Mouse (Mus musculus) hindbrain, embryonic 10.5 days (tissue): ENCODE data around the gene Dok3. TPM values are rescaled to one million over a fixed set of nuclear protein-coding genes. Genes with fewer than 3 reads are reported as not detected.
"Not testable (repeated sequence)": the region's sequence is repeated elsewhere in the genome, so short reads cannot be mapped to it uniquely, and the experiment has no call there.

Source experiments
- DNase-seq: peaks from one replicate; pipeline ENCODE4 v3.0.0-alpha.2; 2017; ENCODE audit warnings: low spot score
- H3K27ac ChIP-seq: fragments of 300-500 bp; sonication (generic); 2 replicates; pipeline ENCODE4 v1.5.1; 2016; ENCODE audit warnings: mild to moderate bottlenecking, moderate library complexity
- H3K27me3 ChIP-seq: fragments of 300-500 bp; sonication (generic); 2 replicates; pipeline ENCODE4 v1.6.1; 2016; ENCODE audit warnings: mild to moderate bottlenecking; ENCODE audit not compliant: poor library complexity, insufficient read depth, severe bottlenecking
- H3K36me3 ChIP-seq: fragments of 300-500 bp; sonication (generic); 2 replicates; pipeline ENCODE4 v1.6.1; 2016; ENCODE audit warnings: mild to moderate bottlenecking, moderate library complexity
- H3K4me1 ChIP-seq: fragments of 300-500 bp; sonication (generic); replicated peaks from 2 replicates; pipeline ENCODE4 v1.6.1; 2016; ENCODE audit warnings: mild to moderate bottlenecking
- H3K4me3 ChIP-seq: fragments of 300-500 bp; sonication (generic); 2 replicates; pipeline ENCODE4 v1.5.1; 2016; ENCODE audit warnings: mild to moderate bottlenecking, moderate library complexity
- H3K9me3 ChIP-seq: fragments of 300-500 bp; sonication (generic); 2 replicates; pipeline ENCODE4 v1.6.1; 2016; ENCODE audit warnings: mild to moderate bottlenecking, moderate library complexity
- WGBS: fragments of 180-500 bp; shearing (Covaris S2); methylation state at CpG from one replicate; pipeline ENCODE4 v1.1.7; 2016; 5-methylcytosine and 5-hydroxymethylcytosine counted together
- polyA plus RNA-seq: library from polyadenylated mRNA; unstranded; fragments of >200 nt; fragmentation: Nextera tagmentation; extraction: Ambion mirVana; gene quantifications from 2 replicates; pipeline ENCODE4 v1.2.1, GENCODE M21; 2016

Gene Dok3
- 3.5 and 3.9 TPM in 2 replicates for polyA plus RNA-seq

- no peak within 1 kb of the TSS for H3K4me3 ChIP-seq
- WGBS = 79% methylated on average over 8 of the region's 8 CpGs
- no peak for DNase-seq
- H3K27me3 ChIP-seq = no peaks in the 10 kb centered on the region
- no peak within 1 kb of the TSS for H3K27ac ChIP-seq
- no peaks in the 10 kb centered on the region for H3K4me1 ChIP-seq
- peaks cover 62% of the 10 kb centered on the region for H3K36me3 ChIP-seq
- H3K9me3 ChIP-seq = no peaks in the 10 kb centered on the region
These were observed at the start of gene Dok3 for GRCm38 (mm10) chr13:55529198-55529915. TSS of gene Dok3 (minus strand) at chr13:55529296.

GRCm38 (mm10) chr13:55578086-55578485 is 49.0 kb upstream of the Dok3 start:
- Histone ChIP-seq H3K27ac (no peak overlapping the region), H3K27me3 (no peaks in the 10 kb centered on the region), H3K4me3 (no peak overlapping the region), H3K36me3 (no peaks in the 10 kb centered on the region), H3K4me1 (no peaks in the 10 kb centered on the region), H3K9me3 (no peaks in the 10 kb centered on the region)
- no peak for DNase-seq
- 79% methylated on average over 4 of the region's 4 CpGs for WGBS

GRCm38 (mm10) chr13:55576872-55577271 is 47.8 kb upstream of the Dok3 start:
- not testable (repeated sequence) for H3K36me3 ChIP-seq, H3K4me1 ChIP-seq, H3K9me3 ChIP-seq, H3K4me3 ChIP-seq, H3K27me3 ChIP-seq, H3K27ac ChIP-seq, DNase-seq
- 91% methylated on average over 7 of the region's 7 CpGs for WGBS

- Histone ChIP-seq H3K36me3 (no peaks in the 10 kb centered on the region), H3K9me3 (no peaks in the 10 kb centered on the region), H3K27ac (no peak overlapping the region), H3K4me3 (no peak overlapping the region), H3K27me3 (no peaks in the 10 kb centered on the region), H3K4me1 (peaks cover 13% of the 10 kb centered on the region)
- 61% methylated on average over 5 of the region's 5 CpGs for WGBS
- DNase-seq = no peak
These were observed 46.8 kb upstream of the Dok3 start for GRCm38 (mm10) chr13:55575932-55576331.

- no peak overlapping the region for H3K4me3 ChIP-seq
- no peaks in the 10 kb centered on the region for H3K27me3 ChIP-seq
- peaks cover 3% of the 10 kb centered on the region for H3K36me3 ChIP-seq
- peaks cover 22% of the 10 kb centered on the region for H3K4me1 ChIP-seq
- 86% methylated on average over 5 of the region's 5 CpGs for WGBS
- no peaks in the 10 kb centered on the region for H3K9me3 ChIP-seq
- H3K27ac ChIP-seq = no peak overlapping the region
- DNase-seq = no peak
These were observed 45.2 kb upstream of the Dok3 start for GRCm38 (mm10) chr13:55574321-55574720.

GRCm38 (mm10) chr13:55573432-55573831 is 44.3 kb upstream of the Dok3 start, which contains the start of gene Tmed9:
TSS of gene Tmed9 (plus strand) at chr13:55573732.
- no peak for DNase-seq
- Histone ChIP-seq H3K4me3 (no peak within 1 kb of the TSS), H3K9me3 (no peaks in the 10 kb centered on the region), H3K27ac (no peak within 1 kb of the TSS), H3K27me3 (no peaks in the 10 kb centered on the region), H3K4me1 (peaks cover 28% of the 10 kb centered on the region), H3K36me3 (peaks cover 12% of the 10 kb centered on the region)
- 99% methylated on average over 2 of the region's 2 CpGs for WGBS

- no peak for DNase-seq
- H3K27me3 ChIP-seq = no peaks in the 10 kb centered on the region
- WGBS = 89% methylated on average over 2 of the region's 2 CpGs
- H3K9me3 ChIP-seq = no peaks in the 10 kb centered on the region
- H3K27ac ChIP-seq = no peak overlapping the region
- H3K4me3 ChIP-seq = peak overlapping the region; percentile 99
- peaks cover 28% of the 10 kb centered on the region for H3K4me1 ChIP-seq
- peaks cover 25% of the 10 kb centered on the region for H3K36me3 ChIP-seq
These were observed 42.9 kb upstream of the Dok3 start for GRCm38 (mm10) chr13:55571977-55572376.

- peak; percentile 94 for DNase-seq
- Histone ChIP-seq H3K27me3 (no peaks in the 10 kb centered on the region), H3K27ac (peak within 1 kb of the TSS; percentile 97), H3K36me3 (peaks cover 33% of the 10 kb centered on the region), H3K4me1 (peaks cover 28% of the 10 kb centered on the region), H3K9me3 (no peaks in the 10 kb centered on the region), H3K4me3 (peak within 1 kb of the TSS; percentile 99)
- WGBS = 8% methylated on average over 47 of the region's 47 CpGs
These were observed 42.1 kb upstream of the Dok3 start, which contains the start of gene Fam193b for GRCm38 (mm10) chr13:55571027-55571751. TSS of gene Fam193b (minus strand) at chr13:55571120.

- H3K9me3 ChIP-seq = no peaks in the 10 kb centered on the region
- H3K27me3 ChIP-seq = no peaks in the 10 kb centered on the region
- peak overlapping the region; percentile 97 for H3K27ac ChIP-seq
- H3K36me3 ChIP-seq = peaks cover 41% of the 10 kb centered on the region
- DNase-seq = peak; percentile 55
- under 1% methylated on average over 47 of the region's 47 CpGs for WGBS
- peak overlapping the region; percentile 99 for H3K4me3 ChIP-seq
- peaks cover 28% of the 10 kb centered on the region for H3K4me1 ChIP-seq
These were observed 41.3 kb upstream of the Dok3 start for GRCm38 (mm10) chr13:55570286-55570973.

- peak overlapping the region; percentile 99 for H3K4me3 ChIP-seq
- H3K36me3 ChIP-seq = peaks cover 47% of the 10 kb centered on the region
- peak overlapping the region; percentile 97 for H3K27ac ChIP-seq
- H3K4me1 ChIP-seq = peaks cover 28% of the 10 kb centered on the region
- no peaks in the 10 kb centered on the region for H3K9me3 ChIP-seq
- no peaks in the 10 kb centered on the region for H3K27me3 ChIP-seq
- WGBS = 6% methylated on average over 16 of the region's 16 CpGs
- peak; percentile 45 for DNase-seq
These were observed 40.7 kb upstream of the Dok3 start for GRCm38 (mm10) chr13:55569726-55570285.

GRCm38 (mm10) chr13:55568524-55568923 is 39.4 kb upstream of the Dok3 start:
- not testable (repeated sequence) for DNase-seq, H3K27me3 ChIP-seq, H3K9me3 ChIP-seq, H3K27ac ChIP-seq, H3K4me3 ChIP-seq
- WGBS = 90% methylated on average over 4 of the region's 4 CpGs
- Histone ChIP-seq H3K36me3 (peaks cover 60% of the 10 kb centered on the region), H3K4me1 (peaks cover 28% of the 10 kb centered on the region)

- peaks cover 66% of the 10 kb centered on the region for H3K36me3 ChIP-seq
- no peak overlapping the region for H3K27ac ChIP-seq
- H3K27me3 ChIP-seq = no peaks in the 10 kb centered on the region
- no peak overlapping the region for H3K4me3 ChIP-seq
- peaks cover 28% of the 10 kb centered on the region for H3K4me1 ChIP-seq
- 91% methylated on average over 2 of the region's 2 CpGs for WGBS
- no peaks in the 10 kb centered on the region for H3K9me3 ChIP-seq
- no peak for DNase-seq
These were observed 38.9 kb upstream of the Dok3 start for GRCm38 (mm10) chr13:55567949-55568348.
